Mouse (Mus musculus): ENCODE measurements around the gene Stxbp4. TPM values are rescaled to one million over a fixed set of nuclear protein-coding genes. Genes with fewer than 3 reads are reported as not detected.

Gene Stxbp4
- 0.37 and 0.96 TPM in 2 replicates for polyA plus RNA-seq (2012; rRNA removed)

- peak; percentile 83 for DNase-seq (ENCODE audit: low read depth, low spot score)
- under 1% methylated on average over 48 of the region's 48 CpGs for WGBS
Measured at GRCm38 (mm10) chr11:90637440-90638311, at the start of gene Stxbp4, which contains the start of gene Cox11. Gene Stxbp4 (minus strand): TSS chr11:90638084. Gene Cox11 (plus strand): TSS chr11:90638173.

- no peak for DNase-seq (ENCODE audit: low read depth, low spot score)
- 1% methylated on average over 17 of the region's 17 CpGs for WGBS
Measured at GRCm38 (mm10) chr11:90687040-90687439, 49.2 kb upstream of the Stxbp4 start.

- WGBS: 42% methylated on average over 13 of the region's 13 CpGs
- no peak for DNase-seq (ENCODE audit: low read depth, low spot score)
Measured at GRCm38 (mm10) chr11:90686287-90687025, 48.6 kb upstream of the Stxbp4 start.

DNA sequence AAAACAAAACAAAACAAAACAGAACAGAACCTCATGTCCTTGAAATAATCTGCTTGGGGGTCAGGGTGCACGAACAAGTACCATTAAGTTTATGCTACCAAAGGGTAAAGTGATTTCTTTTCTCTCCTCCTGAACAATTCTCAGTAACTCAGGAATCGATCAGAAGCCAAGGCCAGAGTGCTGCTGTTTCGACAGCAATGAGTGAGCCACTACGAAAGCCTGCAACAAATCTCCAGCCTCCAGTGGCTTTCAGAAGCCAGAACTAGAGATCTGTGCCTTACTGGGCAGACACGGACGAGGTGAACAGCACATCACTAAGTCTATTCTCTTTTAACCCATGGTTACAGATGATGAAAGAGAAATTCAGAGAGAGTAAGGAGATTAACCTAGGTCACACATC is 47.3 kb upstream of the Stxbp4 start:
- no peak for DNase-seq (ENCODE audit: low read depth, low spot score)
- WGBS: 79% methylated on average over 6 of the region's 6 CpGs

GRCm38 (mm10) chr11:90684765-90685164 is 46.9 kb upstream of the Stxbp4 start:
- no peak for DNase-seq (ENCODE audit: low read depth, low spot score)
- WGBS: 70% methylated on average over 6 of the region's 6 CpGs

GRCm38 (mm10) chr11:90681171-90681570 is 43.3 kb upstream of the Stxbp4 start:
- DNase-seq (ENCODE audit: low read depth, low spot score): no peak

- 44% methylated on average over 5 of the region's 5 CpGs for WGBS
- peak; percentile 77 for DNase-seq (ENCODE audit: low read depth, low spot score)
Measured at GRCm38 (mm10) chr11:90678582-90678981, 40.7 kb upstream of the Stxbp4 start.

- WGBS: 87% methylated on average over 8 of the region's 8 CpGs
- DNase-seq (ENCODE audit: low read depth, low spot score): no peak
Measured at GRCm38 (mm10) chr11:90677771-90678288, 39.9 kb upstream of the Stxbp4 start.

DNA sequence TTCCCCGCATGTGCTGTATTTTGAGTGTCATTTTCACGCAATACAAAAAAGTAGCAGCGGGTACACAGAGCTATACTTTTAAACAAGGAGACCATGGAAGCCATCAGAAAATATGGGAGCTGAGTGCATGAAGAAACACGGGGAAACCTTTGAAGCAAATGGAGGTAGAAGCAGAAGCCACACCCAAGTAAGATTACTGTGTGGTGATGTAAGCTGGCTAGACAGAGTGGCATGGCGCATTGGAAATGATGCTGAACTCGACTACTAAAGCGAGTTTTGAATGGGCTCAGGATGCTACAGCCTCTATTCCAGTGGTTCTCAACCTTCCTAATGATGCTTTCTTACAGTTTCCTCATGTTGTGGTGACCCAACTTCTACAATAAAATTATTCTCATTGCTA is 39.1 kb upstream of the Stxbp4 start:
- no peak for DNase-seq (ENCODE audit: low read depth, low spot score)
- WGBS: 91% methylated on average over 7 of the region's 7 CpGs

DNA sequence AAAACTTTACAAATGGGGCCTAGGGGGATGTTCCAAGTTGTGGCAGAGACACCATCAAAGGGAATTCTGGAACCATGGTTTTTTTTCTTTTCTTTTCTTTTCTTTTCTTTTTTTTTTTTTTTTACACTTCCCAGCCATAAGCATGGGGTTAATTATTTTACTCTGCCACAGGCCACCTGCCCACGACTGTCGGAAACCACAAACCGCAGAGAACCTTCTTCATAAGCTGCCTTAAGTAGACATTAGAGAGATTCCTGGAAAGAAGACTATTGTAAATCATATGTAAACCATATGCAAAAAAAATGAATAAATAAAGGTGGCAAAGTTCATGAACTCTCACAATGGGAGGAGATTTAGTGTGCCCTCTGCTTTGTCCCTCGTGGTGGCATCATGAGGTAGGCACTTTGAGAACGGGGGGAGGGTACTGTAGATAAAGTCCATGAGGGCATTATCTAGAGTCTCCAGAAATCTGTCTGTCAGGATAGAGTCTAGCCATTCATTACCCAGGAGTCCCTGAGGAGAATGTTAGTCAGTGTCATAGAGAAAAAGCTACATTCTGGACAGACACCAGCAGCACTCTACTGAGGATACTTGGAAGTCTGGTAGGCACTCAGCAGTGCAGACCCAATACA is 37.7 kb upstream of the Stxbp4 start:
- 72% methylated on average over 5 of the region's 5 CpGs for WGBS
- no peak for DNase-seq (ENCODE audit: low read depth, low spot score)

- no peak for DNase-seq (ENCODE audit: low read depth, low spot score)
- WGBS: 48% methylated on average over 6 of the region's 6 CpGs
Measured at GRCm38 (mm10) chr11:90667325-90667724, 29.4 kb upstream of the Stxbp4 start.

- WGBS: 67% methylated on average over 4 of the region's 4 CpGs
Measured at GRCm38 (mm10) chr11:90666916-90667315, 29.0 kb upstream of the Stxbp4 start.

DNA sequence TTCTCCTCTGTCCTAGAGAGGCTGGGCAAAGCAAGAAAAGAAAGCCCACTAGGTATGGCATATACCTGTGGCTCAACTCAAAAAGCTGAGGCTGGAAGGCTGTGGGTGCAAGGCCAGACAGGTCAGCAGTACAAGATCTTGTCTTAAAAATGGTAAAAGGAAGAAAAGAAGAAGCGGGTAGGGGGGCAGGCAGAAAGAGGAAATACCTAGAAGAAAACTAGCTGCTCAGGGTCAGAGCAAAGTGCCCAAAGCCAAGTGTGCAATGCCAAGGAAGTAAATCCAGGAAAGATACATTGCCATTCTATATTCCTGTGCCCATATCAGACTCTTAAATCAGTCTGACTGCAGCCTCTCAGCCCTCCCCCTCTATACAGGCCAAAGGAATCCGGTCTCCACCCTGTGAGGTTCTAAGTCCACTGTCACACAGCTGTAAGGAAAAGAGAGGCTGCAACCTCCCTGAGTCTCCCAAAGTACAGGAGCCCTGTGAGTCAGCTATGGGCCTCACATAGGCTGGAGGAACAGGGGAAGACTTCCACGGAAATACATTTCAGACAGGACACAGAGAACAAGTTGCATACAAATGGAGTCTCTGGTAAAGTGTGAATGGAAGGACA is 28.4 kb upstream of the Stxbp4 start:
- peak; percentile 80 for DNase-seq (ENCODE audit: low read depth, low spot score)
- WGBS: 25% methylated on average over 3 of the region's 3 CpGs

More at GRCm38 (mm10) chr11:90666916-90667315, 29.0 kb upstream of the Stxbp4 start:
- DNase-seq (ENCODE audit: low read depth, low spot score): no peak

DNA sequence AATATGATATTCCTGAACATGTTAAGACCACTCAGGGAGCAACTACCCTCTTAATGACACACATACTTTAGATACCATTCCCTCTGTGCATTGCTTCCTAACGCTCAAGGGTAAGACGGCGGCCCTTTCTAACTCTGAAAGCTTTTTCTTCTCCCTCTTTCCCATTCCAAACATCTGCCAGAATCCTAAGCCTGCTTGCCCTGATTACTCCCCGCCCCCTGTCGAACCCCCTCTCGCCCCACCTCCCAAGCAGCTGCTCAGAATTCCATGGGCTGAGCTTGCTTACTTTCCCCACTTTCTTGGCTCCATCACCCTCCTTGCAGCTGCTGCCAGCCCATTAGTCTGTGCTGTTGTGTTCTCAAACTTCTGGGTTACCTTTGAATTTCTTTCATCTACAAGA is 27.3 kb upstream of the Stxbp4 start:
- DNase-seq (ENCODE audit: low read depth, low spot score): no peak
- WGBS: 46% methylated on average over 6 of the region's 6 CpGs

DNA sequence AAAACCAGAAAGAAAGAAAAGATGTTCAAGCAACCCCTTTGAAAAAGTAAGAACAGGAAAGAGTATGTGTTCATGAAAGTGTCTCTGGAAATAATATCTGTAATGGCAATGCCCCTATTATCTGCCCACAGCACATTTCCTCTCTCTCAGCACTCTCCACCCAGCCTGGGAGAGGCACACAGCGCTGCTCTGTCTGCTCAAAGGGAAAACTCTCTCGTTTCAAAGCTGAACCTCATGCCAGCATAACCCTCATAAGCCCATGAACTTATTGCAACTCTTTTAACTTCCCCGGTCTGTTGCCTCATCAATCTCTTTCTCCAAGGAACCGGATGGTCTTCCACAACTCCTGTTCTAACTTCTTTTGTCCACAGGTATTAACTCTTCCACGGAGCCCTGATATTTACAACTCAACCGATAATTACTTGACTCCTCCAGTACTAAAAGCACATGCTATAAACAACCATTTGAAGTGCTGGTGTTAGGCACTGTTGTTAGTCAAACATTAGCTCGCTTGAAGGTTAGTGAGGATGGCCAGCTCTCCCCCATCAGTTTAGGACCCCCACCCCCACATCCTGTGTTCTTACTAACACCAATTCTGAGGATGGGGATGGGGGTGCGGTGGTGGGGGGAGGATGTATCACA is 26.6 kb upstream of the Stxbp4 start:
- 28% methylated on average over 8 of the region's 8 CpGs for WGBS

DNA sequence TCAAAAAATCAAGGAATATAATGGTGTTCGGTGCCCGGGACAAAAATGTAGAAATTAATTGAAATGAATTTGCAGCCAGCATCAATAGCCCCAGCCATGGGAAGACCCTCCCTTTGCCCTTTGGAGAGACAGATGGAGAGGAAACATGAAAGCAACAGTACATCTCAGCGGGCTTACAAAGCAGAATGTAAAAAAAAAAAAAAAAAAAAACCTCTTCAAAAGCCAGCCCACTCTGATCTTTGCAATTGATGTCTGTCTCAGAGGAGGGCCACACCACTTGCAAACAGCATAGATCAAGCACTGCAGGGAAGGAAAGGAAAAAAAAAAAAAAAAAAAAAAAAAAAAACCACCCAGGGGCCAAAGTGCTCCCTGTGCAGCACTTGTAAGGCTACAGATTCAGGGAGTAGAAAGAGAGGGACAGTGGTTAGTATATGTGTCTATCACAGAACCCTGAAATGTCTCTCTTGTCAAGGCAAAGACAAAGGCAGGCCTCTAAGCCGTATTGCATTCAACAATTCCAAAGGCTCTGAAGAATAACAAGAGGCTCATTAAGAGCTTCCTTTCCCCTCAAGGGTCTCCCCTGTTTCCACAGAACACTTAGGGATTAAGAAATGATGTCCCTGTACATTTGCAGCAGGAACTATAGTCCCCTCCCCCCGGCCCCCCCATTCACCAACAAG is 25.9 kb upstream of the Stxbp4 start:
- DNase-seq (ENCODE audit: low read depth, low spot score): no peak
- 72% methylated on average over 5 of the region's 5 CpGs for WGBS

More for the DNA sequence above, 26.6 kb upstream of the Stxbp4 start:
- no peak for DNase-seq (ENCODE audit: low read depth, low spot score)

- 23% methylated on average over 3 of the region's 3 CpGs for WGBS
Measured at GRCm38 (mm10) chr11:90663052-90663451, 25.2 kb upstream of the Stxbp4 start.

DNA sequence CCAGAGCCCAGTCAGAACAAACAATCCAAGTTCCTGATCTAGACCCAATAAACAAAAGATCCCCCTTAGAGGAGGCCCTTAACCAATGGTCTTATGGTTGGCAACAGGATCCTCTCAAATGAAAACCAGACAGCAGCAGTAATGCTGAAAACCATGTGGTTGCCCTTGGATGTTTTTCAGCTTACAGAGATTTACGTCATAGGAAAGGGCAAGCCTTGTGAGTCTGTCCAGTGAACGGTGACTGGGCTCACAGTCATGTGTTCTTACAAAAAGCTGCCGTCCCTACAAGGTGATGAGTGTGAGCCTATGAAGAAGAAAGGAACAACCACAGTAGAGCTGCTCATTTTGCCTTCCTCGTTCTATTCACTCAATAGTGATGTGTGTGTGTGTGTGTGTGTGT is 22.8 kb upstream of the Stxbp4 start:
- 84% methylated on average over 4 of the region's 4 CpGs for WGBS
- no peak for DNase-seq (ENCODE audit: low read depth, low spot score)

More at GRCm38 (mm10) chr11:90663052-90663451, 25.2 kb upstream of the Stxbp4 start:
- peak; percentile 80 for DNase-seq (ENCODE audit: low read depth, low spot score)

- 54% methylated on average over 12 of the region's 12 CpGs for WGBS
- DNase-seq (ENCODE audit: low read depth, low spot score): no peak
Measured at GRCm38 (mm10) chr11:90657527-90657926, 19.6 kb upstream of the Stxbp4 start.

Data from large intestine, adult 2 months (tissue).